Mouse (Mus musculus): ENCODE results near the gene Aff1. TPM values are rescaled to one million over a fixed set of nuclear protein-coding genes. Genes with fewer than 3 reads are reported as not detected.
A peak's percentile ranks its signal among the peaks of the same experiment; 100 is the strongest.

Gene Aff1
- polyA plus RNA-seq, 1 experiment from 2014 or later: 6.7 TPM

- Histone ChIP-seq H3K36me3 (no peaks in the 10 kb centered on the region), H3K4me1 (peaks cover 10% of the 10 kb centered on the region; the same call in 1 of the 2 replicates), H3K27me3 (no peaks in the 10 kb centered on the region), H3K4me3 (no peak overlapping the region), H3K9me3 (no peaks in the 10 kb centered on the region), H3K4me2 (no peak overlapping the region), H3K27ac (no peak overlapping the region), H3K9ac (no peak overlapping the region)
- WGBS: 36% methylated on average over 1 of the region's 1 CpGs
- no peak for ATAC-seq (ENCODE audit: borderline replicate concordance, extremely low read depth, low FRiP score, low TSS enrichment)
Observed at GRCm38 (mm10) chr5:103741443-103741842, 49.3 kb downstream of the Aff1 start.

- H3K4me1 ChIP-seq: peaks cover 8% of the 10 kb centered on the region; the same call in 1 of the 2 replicates
- H3K9me3 ChIP-seq: no peaks in the 10 kb centered on the region
- no peak overlapping the region for H3K4me3 ChIP-seq
- no peak overlapping the region for H3K4me2 ChIP-seq
- WGBS: 62% methylated on average over 2 of the region's 2 CpGs
- peak; percentile 39; the same call in 1 of the 2 replicates for ATAC-seq (ENCODE audit: borderline replicate concordance, extremely low read depth, low FRiP score, low TSS enrichment)
- H3K27me3 ChIP-seq: no peaks in the 10 kb centered on the region
- no peaks in the 10 kb centered on the region for H3K36me3 ChIP-seq
- H3K9ac ChIP-seq: no peak overlapping the region
- no peak overlapping the region for H3K27ac ChIP-seq
Observed at GRCm38 (mm10) chr5:103741992-103742391, 49.8 kb downstream of the Aff1 start.

- H3K9me3 ChIP-seq: no peaks in the 10 kb centered on the region
- no peaks in the 10 kb centered on the region for H3K27me3 ChIP-seq
- WGBS: 57% methylated on average over 6 of the region's 6 CpGs
- H3K36me3 ChIP-seq: no peaks in the 10 kb centered on the region
- H3K4me1 ChIP-seq: no peaks in the 10 kb centered on the region
- no peak overlapping the region for H3K4me2 ChIP-seq
- H3K27ac ChIP-seq: no peak overlapping the region
- no peak for ATAC-seq (ENCODE audit: borderline replicate concordance, extremely low read depth, low FRiP score, low TSS enrichment)
- no peak overlapping the region for H3K4me3 ChIP-seq
- H3K9ac ChIP-seq: no peak overlapping the region
Observed at GRCm38 (mm10) chr5:103744531-103744930, 52.4 kb downstream of the Aff1 start.

- no peaks in the 10 kb centered on the region for H3K27me3 ChIP-seq
- H3K9me3 ChIP-seq: no peaks in the 10 kb centered on the region
- WGBS: 52% methylated on average over 1 of the region's 1 CpGs
- no peaks in the 10 kb centered on the region for H3K4me1 ChIP-seq
- H3K9ac ChIP-seq: no peak overlapping the region
- no peak overlapping the region for H3K4me2 ChIP-seq
- ATAC-seq (ENCODE audit: borderline replicate concordance, extremely low read depth, low FRiP score, low TSS enrichment): no peak
- H3K27ac ChIP-seq: no peak overlapping the region
- no peak overlapping the region for H3K4me3 ChIP-seq
- H3K36me3 ChIP-seq: no peaks in the 10 kb centered on the region
Observed at GRCm38 (mm10) chr5:103745635-103746034, 53.5 kb downstream of the Aff1 start.

GRCm38 (mm10) chr5:103746561-103747085, 54.4 kb downstream of the Aff1 start:
- Histone ChIP-seq H3K27ac (no peak overlapping the region), H3K27me3 (no peaks in the 10 kb centered on the region), H3K4me3 (no peak overlapping the region), H3K9ac (no peak overlapping the region), H3K36me3 (no peaks in the 10 kb centered on the region), H3K4me2 (no peak overlapping the region), H3K9me3 (no peaks in the 10 kb centered on the region), H3K4me1 (no peaks in the 10 kb centered on the region)
- WGBS: 94% methylated on average over 3 of the region's 3 CpGs
- ATAC-seq (ENCODE audit: borderline replicate concordance, extremely low read depth, low FRiP score, low TSS enrichment): no peak

GRCm38 (mm10) chr5:103747098-103747497, 54.9 kb downstream of the Aff1 start:
- 69% methylated on average over 2 of the region's 2 CpGs for WGBS
- Histone ChIP-seq H3K4me1 (0 out of 2 replicates have a peak, but pooled peaks cover under 1% of the 10 kb centered on the region), H3K27ac (no peak overlapping the region), H3K4me2 (no peak overlapping the region), H3K9me3 (no peaks in the 10 kb centered on the region), H3K4me3 (no peak overlapping the region), H3K36me3 (no peaks in the 10 kb centered on the region), H3K9ac (no peak overlapping the region), H3K27me3 (no peaks in the 10 kb centered on the region)
- ATAC-seq (ENCODE audit: borderline replicate concordance, extremely low read depth, low FRiP score, low TSS enrichment): no peak

GRCm38 (mm10) chr5:103748343-103748742, 56.2 kb downstream of the Aff1 start:
- Histone ChIP-seq H3K27ac (no peak overlapping the region), H3K27me3 (no peaks in the 10 kb centered on the region), H3K9me3 (no peaks in the 10 kb centered on the region), H3K9ac (no peak overlapping the region), H3K4me3 (no peak overlapping the region), H3K36me3 (no peaks in the 10 kb centered on the region), H3K4me1 (peaks cover 9% of the 10 kb centered on the region), H3K4me2 (no peak overlapping the region)
- ATAC-seq (ENCODE audit: borderline replicate concordance, extremely low read depth, low FRiP score, low TSS enrichment): no peak

GRCm38 (mm10) chr5:103749465-103750285, 57.5 kb downstream of the Aff1 start:
- Histone ChIP-seq H3K27me3 (no peaks in the 10 kb centered on the region), H3K4me2 (no peak overlapping the region), H3K4me3 (no peak overlapping the region), H3K9ac (no peak overlapping the region), H3K9me3 (no peaks in the 10 kb centered on the region), H3K4me1 (peaks cover 9% of the 10 kb centered on the region), H3K36me3 (no peaks in the 10 kb centered on the region), H3K27ac (no peak overlapping the region)
- WGBS: 67% methylated on average over 7 of the region's 7 CpGs
- ATAC-seq (ENCODE audit: borderline replicate concordance, extremely low read depth, low FRiP score, low TSS enrichment): no peak

GRCm38 (mm10) chr5:103752665-103753510, 60.7 kb downstream of the Aff1 start:
- WGBS: 2% methylated on average over 23 of the region's 23 CpGs
- H3K4me1 ChIP-seq: peaks cover 22% of the 10 kb centered on the region

GRCm38 (mm10) chr5:103753511-103754329, 61.5 kb downstream of the Aff1 start:
- Histone ChIP-seq H3K4me2 (peak overlapping the region; percentile 90), H3K4me1 (peaks cover 24% of the 10 kb centered on the region), H3K9me3 (no peaks in the 10 kb centered on the region), H3K36me3 (no peaks in the 10 kb centered on the region), H3K4me3 (peak overlapping the region; percentile 84), H3K9ac (peak overlapping the region; percentile 64), H3K27ac (peak overlapping the region; percentile 95), H3K27me3 (no peaks in the 10 kb centered on the region)
- peak; percentile 95 for ATAC-seq (ENCODE audit: borderline replicate concordance, extremely low read depth, low FRiP score, low TSS enrichment)
- under 1% methylated on average over 73 of the region's 86 CpGs for WGBS

More at GRCm38 (mm10) chr5:103752665-103753510, 60.7 kb downstream of the Aff1 start:
- Histone ChIP-seq H3K27me3 (no peaks in the 10 kb centered on the region), H3K27ac (peak overlapping the region; percentile 95), H3K9me3 (no peaks in the 10 kb centered on the region), H3K4me3 (peak overlapping the region; percentile 84), H3K9ac (peak overlapping the region; percentile 64), H3K36me3 (no peaks in the 10 kb centered on the region), H3K4me2 (peak overlapping the region; percentile 90)
- no peak for ATAC-seq (ENCODE audit: borderline replicate concordance, extremely low read depth, low FRiP score, low TSS enrichment)
